Mouse (Mus musculus): ENCODE measurements around the gene Mprip.
"Not testable (repeated sequence)": the region's sequence is repeated elsewhere in the genome, so short reads cannot be mapped to it uniquely, and the experiment has no call there.

Gene Mprip

DNA sequence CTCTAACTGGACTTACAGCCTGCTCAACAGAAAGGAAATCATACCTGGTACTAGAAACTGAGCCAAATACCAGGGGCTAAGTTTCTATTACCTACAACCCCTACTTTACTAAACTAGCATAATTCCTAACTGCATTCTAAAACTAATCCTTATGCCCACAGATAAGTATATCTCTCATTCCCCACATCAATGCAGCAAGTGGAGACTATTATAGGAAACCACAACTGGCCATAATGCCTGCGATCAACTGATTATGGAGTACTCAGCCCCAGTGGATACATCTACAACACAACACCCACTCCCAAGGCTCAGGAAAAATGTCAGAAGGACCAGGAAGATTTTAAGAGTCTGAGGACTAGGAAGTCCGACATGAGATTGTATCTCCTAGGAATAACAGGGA, 7.6 kb upstream of the Mprip start:
- in situ Hi-C loops (cut with MboI, MseI): no loop called here

DNA sequence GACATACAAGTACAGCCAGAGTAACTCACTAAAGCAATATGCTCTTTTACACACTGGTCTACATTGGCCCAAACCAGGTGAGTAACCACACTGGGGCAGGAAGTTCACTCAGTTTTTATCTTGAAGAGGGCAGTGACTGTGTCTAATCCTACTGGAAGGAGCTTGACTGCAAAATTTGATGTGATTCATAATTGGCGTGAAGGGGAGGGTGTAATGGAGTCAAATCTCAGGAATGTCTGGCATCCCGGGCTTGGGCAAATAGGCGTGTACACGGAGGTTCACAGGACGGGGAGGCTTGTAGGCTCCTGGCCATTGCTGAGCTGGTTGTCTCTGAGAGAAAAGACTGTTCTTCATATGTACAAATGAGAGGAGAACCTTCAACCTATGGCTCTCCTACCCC, 5.8 kb upstream of the Mprip start:
- in situ Hi-C loops (cut with MboI, MseI): no loop called here

DNA sequence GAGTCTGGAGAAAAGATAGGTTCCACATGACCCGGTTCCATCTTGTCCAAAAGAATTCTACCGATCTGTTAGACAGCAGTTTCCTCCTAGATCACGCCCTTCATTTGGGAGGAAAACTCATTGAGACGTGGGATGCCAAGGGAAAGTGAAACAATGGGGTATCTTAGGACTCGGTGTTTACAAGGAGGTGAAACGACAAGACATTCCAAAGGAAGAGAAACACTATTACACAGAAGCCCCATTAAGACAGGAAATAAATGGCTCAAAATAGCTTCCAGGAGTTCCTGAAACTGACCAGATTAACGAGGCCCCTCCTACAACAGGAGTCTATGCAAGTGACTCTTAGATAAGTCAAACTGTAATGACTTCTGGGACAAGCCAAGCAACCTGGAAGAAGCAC, 5.1 kb upstream of the Mprip start:
- in situ Hi-C loops (cut with MboI, MseI): no loop called here

DNA sequence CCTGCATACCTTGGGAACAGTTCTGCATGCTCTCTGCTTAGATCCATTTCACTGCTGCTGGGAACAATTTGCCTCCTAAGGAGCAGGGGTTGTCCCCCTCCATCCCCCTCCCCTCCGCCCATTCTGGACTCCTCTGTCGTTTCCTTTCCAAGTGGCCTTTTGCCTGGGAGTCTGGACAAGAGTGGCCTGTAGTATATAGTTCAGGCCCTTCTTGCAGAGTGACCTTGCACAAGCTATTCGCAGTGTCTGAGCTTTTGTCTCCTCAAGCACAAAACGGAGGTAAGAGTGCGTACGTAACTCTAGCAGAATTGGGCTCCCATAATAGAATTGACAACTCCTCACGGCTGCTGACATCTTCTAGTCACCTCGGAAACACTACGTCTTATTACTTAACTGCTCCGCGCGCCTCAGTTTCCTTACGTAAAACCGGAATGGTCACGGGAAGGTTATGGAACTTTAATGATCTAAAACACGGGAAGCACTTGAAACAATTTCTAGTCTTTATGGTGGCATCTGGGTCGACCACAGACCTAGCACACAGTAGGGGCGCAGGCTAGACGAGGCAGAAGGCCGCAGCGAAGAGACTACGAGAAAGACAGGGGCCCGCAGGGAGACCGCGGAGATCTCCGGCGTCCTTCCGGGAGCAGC, 620 bp downstream of the Mprip start:
- in situ Hi-C loops (cut with MboI, MseI): no loop called here

DNA sequence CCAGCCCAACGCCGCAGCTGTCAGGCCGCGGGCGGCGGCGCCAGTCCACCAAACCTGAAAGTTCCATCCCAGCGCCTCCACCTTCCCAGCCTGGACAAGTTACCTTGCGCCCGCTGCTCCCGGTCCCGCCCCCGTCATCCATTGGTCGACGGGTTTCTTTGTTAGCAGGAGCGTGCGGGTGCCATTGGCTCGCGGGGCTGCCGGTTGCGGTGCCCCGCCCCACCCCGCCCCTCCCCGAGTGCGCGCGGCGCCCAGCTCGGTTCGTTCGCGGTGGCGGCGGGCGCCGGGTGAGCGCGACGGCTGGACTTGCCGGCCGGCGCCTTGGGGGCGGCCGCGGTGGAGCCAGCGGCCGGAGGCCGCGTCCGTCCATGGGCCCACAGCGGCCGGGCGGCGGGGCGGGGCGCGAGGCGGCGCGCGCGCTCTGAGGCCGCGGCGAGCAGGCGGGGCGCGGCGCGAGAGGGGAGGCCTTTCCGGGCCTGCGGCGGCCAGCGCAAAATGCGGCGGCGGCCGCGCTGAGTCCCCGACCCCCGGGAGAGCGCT, 1.2 kb downstream of the Mprip start:
- in situ Hi-C loops (cut with MboI, MseI): no loop called here

DNA sequence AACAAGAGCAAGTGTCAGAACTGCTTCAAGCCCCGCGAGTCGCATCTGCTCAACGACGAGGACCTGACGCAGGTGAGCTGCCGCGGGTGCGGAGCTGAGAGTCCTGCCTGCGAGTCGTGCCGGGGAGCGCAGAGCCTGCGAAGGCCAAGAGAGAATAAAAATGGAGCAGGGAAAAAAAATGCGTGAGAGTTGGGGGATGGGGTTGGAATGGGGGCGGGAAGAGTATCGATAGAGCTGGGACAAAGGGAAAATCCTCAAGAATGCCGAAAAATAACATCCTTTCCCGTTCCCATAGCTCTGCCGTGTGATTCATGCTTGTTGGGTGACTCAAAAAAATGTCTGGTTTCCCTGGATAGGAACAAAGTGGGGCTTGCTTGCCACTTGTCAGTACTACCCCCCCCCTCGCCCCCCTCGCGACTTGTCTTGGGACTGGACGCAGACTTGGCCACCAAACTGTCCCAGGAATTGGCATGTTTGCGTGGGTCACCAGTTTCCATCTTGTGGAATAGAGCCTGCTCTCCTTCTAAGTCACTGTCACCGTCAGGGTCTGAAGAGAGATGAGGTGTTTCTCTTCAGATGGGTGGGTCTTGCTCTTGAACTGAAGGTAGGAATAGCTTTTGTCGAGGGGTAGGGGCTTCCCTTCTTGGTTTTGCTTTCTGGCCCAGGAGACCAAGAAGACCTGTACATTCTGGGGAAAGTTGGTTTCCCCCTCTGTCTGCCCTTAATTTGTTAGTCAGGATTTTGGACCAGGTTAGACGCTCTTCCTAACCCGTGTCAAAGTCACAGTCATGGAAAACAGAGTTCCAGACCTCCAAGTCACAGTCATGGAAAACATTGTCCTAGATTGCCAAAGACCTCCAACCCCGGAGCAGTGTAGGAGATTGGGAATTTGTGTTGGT, 2.0 kb downstream of the Mprip start:
- in situ Hi-C loops (cut with MboI, MseI): no loop called here

DNA sequence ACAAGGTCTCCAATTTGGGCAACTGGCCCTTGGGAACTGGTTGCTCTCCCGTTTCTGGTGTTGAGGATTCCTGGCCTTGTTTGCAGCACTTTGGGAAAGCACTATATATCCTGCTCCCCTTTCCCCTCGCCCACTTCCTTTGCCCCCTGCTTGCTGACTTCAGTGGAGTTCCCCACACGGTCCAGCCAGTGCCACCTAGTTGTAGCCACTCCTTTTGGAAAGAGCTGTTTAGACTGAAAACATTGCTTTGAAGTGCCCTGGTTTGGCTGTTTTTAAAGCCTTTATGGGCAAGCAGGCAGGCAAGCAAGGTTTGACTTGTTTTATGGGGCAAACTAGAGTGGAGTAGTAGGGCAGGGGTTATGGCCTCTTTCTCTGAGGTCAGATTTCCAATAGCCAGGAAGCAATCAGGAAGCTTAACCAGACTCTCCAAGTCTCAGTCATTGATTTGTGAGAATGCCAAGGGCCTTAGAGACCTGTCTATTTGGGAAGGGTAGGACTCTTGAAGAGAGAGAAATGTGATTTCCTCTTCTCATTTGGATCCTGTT, 2.7 kb downstream of the Mprip start:
- in situ Hi-C loops (cut with MboI, MseI): no loop called here

DNA sequence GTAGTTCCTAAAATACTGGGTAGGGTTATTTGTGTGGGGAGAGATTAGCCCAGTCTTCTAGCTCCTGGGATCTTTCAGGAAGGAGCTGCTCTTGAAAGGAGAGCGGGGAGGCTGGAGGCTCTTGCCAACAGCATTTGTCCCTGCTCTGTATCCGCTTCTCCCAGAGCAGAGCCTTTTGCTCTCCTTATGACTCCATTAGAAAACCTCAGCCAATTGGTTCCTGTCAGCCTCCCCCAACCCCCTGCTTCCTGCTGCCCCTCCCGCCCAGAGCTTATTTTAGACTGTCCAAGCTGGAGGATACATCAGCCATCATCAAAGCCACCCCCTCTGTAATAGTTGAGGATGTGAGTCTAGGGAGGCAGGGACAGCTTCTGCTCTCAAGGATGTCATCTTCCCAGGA, 3.7 kb downstream of the Mprip start:
- in situ Hi-C loops (cut with MboI, MseI): no loop called here

DNA sequence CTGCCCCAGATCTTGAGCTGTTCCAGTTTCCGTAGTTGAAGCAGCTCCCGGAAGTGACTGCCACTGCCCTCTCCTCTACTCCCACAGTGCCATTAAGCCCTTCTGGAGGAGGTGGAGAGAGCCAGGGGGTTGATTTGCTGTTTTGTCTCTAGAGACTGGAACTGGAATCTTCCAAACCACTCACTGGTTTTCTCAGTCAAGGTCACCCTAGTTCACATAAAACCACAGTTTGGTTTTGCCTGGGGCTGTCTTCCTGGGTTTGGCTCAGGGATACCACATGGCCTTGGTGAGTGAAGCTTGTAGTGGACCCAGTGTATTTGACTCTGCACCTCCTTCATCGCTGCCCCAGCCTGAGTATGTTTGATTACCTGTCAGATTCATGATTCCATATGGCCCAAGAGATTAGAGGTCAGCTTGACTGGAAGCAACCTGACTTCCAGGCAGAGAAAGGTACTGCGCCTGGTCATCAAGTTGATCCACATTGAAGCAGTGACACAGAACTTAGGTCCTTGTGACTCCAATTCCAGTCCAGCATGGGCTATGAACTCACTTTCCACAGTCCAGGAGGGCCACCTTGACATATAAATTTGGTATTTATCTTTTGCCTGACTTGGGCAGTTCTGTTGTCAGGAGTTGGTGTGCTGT, 10.1 kb downstream of the Mprip start:
- in situ Hi-C loops (cut with MboI, MseI): no loop called here

DNA sequence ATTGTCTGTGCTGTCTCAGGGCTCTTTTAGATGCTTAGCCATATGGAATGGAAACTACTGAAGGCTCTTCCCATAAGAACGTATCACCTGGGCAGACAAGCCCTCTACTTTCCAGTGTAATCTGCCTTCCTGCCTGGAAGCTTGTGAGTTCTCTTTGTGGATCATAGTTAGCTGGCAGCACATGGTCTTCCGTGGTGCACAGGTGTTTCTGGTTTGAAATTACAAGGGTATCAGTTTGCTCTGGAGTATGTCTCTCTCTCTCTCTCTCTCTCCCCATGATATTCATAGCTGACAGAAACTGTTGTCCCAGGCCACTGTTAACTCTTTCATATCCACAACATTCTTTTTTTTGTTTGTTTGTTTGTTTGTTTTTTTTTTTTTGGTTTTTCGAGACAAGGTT, 12.9 kb downstream of the Mprip start:
- in situ Hi-C loops (cut with MboI, MseI): no loop called here

DNA sequence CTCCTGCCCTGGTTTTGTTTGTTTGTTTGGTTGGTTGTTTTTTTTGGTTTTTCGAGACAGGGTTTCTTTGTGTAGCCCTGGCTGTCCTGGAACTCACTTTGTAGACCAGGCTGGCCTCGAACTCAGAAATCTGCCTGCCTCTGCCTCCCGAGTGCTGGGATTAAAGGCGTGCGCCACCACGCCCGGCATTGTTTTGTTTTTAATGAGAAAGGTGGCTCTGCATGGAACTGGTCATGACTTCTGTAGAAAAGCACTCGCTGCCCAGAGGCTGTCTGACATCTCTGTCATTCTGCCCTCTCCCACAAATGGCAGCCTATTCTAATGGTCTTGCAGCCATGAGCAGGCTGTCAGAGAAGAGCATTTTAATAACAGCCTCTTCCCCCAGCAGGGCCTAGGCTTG, 13.6 kb downstream of the Mprip start:
- in situ Hi-C loops (cut with MboI, MseI): not testable (repeated sequence)

DNA sequence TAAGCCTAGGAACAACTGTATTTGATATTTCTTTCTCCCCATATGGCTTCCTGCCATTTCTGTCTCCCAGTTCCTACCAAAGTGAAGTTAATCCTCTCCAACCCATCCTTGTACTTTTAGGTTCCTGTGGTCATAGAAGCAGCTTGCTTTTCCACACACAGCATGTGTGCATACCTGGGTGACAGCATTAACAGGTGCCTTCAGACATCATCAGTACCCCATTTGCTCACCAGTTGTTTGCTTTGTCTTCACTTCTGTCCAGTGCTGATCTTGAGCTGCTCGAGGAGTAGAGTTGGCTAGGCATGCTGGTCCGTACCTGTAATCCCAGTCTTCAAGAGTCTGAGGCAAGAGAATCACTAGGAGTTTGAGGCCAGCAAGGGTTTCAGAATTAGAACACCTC, 16.7 kb downstream of the Mprip start:
- in situ Hi-C loops (cut with MboI, MseI): no loop called here

DNA sequence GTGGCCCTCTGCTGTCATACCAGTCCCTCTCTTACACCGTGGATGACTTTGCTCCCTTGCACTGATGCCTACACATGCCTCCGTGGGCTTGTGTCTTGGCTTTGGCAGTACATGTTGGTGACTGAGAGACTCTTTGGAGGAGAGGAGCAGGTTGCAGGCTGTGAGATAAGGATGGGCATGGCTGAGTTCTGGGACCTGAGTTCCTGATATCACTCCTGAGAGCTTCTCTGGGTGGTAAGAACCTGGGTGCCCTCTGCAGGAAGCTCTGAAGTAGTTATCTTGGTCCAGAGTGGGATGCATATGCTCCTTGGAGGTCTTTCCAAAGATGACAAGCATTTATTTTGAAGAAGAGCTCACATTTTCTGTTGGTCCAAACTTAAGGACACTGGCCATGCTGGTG, 17.6 kb downstream of the Mprip start:
- in situ Hi-C loops (cut with MboI, MseI): no loop called here

DNA sequence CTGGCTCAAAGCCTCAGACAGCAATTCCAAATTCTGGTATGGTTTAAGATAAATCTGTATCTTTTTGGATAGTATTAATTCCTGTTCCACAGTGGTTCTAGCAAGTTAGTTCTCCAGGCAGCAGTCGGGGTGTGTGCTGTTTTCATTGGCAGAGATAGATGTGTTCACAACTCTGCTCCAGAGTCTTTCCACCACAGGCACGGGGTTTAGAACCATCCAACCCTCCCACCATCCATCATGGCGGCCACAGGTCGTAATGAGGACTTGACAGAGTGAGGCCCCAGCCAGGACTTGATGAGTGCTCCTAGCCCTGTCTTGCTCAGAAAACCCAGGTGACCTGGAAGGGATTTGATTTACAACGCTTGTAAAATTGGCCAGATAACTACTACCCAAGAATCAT, 19.0 kb downstream of the Mprip start:
- in situ Hi-C loops (cut with MboI, MseI): no loop called here

DNA sequence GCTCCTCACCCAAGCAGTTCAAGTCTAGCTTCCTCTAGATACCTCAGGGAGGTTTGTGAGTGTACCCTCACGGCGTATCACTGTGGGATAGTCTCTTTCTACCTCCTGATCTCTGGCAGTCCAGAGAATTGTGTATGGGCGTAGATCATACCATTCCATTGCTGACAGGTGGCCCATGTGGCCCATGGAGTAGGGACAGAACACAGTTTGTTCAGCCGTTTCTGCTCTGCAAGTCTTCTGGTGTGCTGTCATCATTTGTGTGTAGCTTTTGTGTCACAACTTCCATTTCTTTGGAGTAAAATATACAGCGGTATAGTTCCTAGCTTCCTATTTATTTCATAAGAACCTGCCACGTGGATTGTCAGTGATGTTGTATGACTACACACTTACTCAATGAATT, 23.9 kb downstream of the Mprip start:
- in situ Hi-C loops (cut with MboI, MseI): no loop called here

DNA sequence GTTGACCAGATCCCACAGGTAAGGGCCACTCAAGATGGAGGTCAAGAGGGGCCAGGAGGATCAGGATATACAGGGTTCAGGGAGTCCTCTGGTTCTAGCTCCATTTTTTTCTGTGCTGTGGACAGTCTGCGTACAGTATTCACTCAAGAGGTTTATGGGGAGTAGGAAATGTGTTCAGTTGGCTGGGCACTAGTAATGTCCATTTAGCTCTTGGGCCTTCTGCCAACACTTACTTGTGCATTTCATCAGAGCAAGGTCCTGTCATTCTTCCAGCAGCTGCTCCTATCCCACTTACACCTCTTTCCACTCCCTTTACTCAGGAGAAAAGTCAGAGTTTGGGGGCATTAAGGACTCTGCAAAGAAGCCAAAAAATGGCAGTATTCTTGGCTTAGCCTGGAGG, 33.4 kb downstream of the Mprip start:
- in situ Hi-C loops (cut with MboI, MseI): no loop called here

DNA sequence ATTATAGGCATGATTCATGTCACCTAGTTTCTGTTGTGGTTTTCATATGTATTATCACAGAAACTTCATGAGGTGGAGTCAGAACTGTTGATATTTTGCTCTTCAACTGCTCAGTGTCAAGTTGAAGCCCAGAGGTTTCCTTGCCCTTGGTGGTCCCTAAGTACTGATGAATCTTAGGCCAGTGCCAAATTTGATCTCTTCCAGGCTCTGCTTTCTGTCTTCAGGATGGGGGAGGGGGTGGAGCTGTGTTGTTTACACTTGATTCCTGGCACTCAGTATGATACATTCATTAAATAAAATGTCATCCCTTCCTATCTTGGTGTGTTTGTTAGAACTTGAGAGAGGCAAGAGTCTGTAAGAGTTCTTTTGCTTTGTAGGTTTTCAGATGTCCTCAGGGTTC, 34.4 kb downstream of the Mprip start:
- in situ Hi-C loops (cut with MboI, MseI): no loop called here

DNA sequence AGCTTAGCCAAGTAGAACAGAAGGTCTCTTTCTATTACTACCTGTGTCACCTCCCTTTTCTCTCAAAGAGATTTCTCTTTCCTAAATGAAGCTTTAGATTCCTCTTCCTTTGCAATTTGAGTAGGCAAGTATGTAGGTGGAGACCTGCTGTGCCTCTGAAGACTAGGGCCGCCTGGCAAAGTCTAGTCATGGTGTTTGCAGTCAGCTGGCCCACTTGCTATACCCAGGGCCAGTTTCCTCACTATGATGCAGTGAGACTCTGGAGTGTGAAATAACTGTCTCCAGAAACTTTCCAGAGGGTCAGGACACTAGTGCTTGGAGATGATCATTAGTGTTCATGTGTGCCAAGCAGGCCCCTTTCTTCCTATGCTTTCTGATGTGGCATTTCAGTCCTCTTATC, 36.5 kb downstream of the Mprip start:
- in situ Hi-C loops (cut with MboI, MseI): no loop called here

DNA sequence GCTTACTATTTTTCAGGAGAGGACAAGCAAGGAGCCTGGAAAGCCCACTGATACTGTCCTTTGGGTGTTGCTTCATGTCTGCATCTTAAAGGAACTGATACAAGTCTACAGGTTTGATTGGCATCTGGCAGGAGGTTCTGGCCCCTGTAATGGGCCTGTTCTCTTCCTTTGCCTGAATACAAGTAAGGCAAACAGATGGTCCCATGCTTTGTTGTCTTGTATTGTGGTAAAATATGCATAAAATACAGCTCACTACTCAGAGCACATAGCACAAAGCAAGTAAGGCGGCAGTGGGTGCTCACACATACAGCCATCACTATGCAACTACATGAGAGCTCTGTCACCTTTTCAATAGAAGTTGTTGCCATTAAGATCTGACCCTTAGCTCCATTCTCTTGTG, 39.7 kb downstream of the Mprip start:
- in situ Hi-C loops (cut with MboI, MseI): no loop called here

DNA sequence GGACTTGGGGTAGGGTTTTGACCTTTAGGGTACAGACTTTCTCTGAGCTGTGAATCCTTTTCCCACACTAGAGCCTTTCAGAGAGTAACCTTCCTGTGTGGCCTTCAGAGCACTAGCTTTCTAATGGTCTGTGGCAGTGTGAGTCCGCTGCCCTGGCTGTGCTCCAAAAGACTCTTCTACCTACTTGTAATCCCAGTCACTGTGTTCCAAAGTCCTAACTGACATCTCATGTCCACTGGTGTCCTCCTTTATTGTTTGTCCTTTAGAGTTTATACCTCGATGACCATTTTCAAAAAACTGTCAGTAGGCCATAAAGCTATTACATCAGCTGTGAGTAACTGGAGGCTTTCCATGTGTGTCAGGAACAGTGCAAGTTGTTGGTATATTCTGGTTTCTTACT, 44.0 kb downstream of the Mprip start:
- in situ Hi-C loops (cut with MboI, MseI): no loop called here

DNA sequence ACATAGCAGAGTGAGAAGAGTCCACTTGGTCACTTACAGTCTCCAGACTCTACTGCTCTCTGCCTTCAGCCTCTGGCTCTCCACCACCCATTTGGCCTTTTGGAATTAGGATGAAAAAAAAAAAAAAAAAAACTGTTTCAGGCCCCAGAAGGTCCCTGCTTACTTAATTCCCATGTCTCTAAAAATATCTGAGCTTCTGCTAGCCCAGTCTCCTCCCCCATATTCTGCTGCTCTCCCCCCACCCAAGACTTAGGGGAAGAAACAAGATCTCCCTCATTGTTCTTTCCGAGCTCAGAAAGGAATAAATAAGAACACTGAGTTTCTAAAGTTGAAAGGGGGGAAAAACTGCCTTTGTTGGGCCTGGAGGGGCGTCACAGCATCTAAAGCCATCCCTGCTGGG, 46.4 kb downstream of the Mprip start:
- in situ Hi-C loops (cut with MboI, MseI): no loop called here

DNA sequence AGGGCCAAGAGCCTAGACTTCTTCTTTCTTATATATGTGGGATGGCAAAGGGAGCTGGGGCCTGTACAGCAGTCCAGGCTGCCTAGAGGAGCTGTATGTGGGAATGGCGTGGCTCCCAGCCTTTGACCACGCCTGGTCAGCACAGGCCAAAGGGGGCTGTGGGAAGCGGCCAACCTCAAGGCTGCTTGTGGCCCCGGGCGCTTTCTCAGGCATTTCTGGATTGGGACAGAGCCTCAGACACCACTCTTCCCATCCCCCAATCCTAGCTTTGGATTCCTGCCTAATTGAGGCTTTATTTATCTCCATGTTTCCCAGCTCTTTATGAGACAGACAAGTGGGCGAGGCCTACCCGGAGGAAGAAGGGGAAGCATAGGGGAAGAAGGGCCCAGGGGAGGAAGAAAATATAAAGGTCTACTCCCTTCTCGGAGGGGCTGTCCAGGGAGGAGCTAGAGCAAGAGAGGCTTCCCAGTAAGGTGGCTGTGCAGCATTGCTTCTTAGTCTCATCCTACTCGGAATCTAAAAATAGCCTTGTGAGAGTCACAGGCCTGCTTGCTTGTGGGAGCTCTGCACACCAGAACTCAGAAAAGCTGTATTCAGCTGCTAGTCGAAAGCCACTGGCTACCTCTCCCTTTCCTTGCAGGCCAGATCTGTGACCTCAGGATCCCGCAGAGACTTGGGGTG, 47.0 kb downstream of the Mprip start:
- in situ Hi-C loops (cut with MboI, MseI): no loop called here
